Mouse (Mus musculus) intestine, embryonic 16.5 days (tissue): ENCODE measurements at regions not wholly inside any gene's neighbourhood (a gene's known extent, or its start where the extent isn't known, plus 50 kb on each side); places are given as distances from the start of the nearest gene placed in this dataset.
A peak's percentile ranks its signal among the peaks of the same experiment; 100 is the strongest.

Source experiments
- ATAC-seq: fragments of 200-750 bp; cut with Nextera tagmentation; 2 replicates; pipeline ENCODE4 v1.8.0; 2017; ENCODE audit warnings: moderate TSS enrichment, moderate library complexity
- H3K27ac ChIP-seq: fragments of 300-500 bp; sonication (generic); 2 replicates; pipeline ENCODE4 v1.5.1; 2014; ENCODE audit warnings: mild to moderate bottlenecking, low read length
- H3K27me3 ChIP-seq: fragments of 300-500 bp; sonication (generic); replicated peaks from 2 replicates; pipeline ENCODE4 v1.6.1; 2014; ENCODE audit warnings: low read length, control low read depth, mixed read lengths; ENCODE audit not compliant: control insufficient read depth, insufficient read depth
- H3K36me3 ChIP-seq: fragments of 300-500 bp; sonication (generic); 2 replicates; pipeline ENCODE4 v1.6.1; 2014; ENCODE audit warnings: low read length, control low read depth; ENCODE audit not compliant: control insufficient read depth, insufficient read depth
- H3K4me1 ChIP-seq: fragments of 300-500 bp; sonication (generic); 2 replicates; pipeline ENCODE4 v1.6.1; 2014; ENCODE audit warnings: low read length, control low read depth, mixed read lengths; ENCODE audit not compliant: control insufficient read depth, insufficient read depth
- H3K4me2 ChIP-seq: fragments of 300-500 bp; sonication (generic); 2 replicates; pipeline ENCODE4 v1.6.1; 2014; ENCODE audit warnings: low read depth, low read length, control low read depth
- H3K4me3 ChIP-seq: fragments of 300-500 bp; sonication (generic); 2 replicates; pipeline ENCODE4 v1.5.1; 2014; ENCODE audit warnings: mild to moderate bottlenecking, low read length
- H3K9ac ChIP-seq: fragments of 300-500 bp; sonication (generic); 2 replicates; pipeline ENCODE4 v1.6.1; 2014; ENCODE audit warnings: low read depth, low read length
- H3K9me3 ChIP-seq: fragments of 300-500 bp; sonication (generic); 2 replicates; pipeline ENCODE4 v1.6.1; 2016; ENCODE audit warnings: low read length, control low read depth; ENCODE audit not compliant: control insufficient read depth
- WGBS: fragments of 180-500 bp; shearing (Covaris S2); extraction: QIAGEN DNeasy Blood & Tissue Kit; methylation state at CpG from one replicate; pipeline ENCODE4 v1.1.7; 2014; 5-methylcytosine and 5-hydroxymethylcytosine counted together

- H3K36me3 ChIP-seq, result peaks cover 2% of the 10 kb centered on the region; the same call in 1 of the 2 replicates
- H3K27me3 ChIP-seq, result no peaks in the 10 kb centered on the region
- 0 out of 2 replicates have a peak, but pooled peaks cover 3% of the 10 kb centered on the region for H3K4me1 ChIP-seq
- no peak for ATAC-seq
- H3K4me2 ChIP-seq, result no peak overlapping the region
- H3K9me3 ChIP-seq, result no peaks in the 10 kb centered on the region
- 0 out of 2 replicates have a peak overlapping the region, but pooled peaks have one; percentile 37 for H3K27ac ChIP-seq
- H3K9ac ChIP-seq, result no peak overlapping the region
- WGBS, result 46% methylated on average over 9 of the region's 9 CpGs
- no peak overlapping the region for H3K4me3 ChIP-seq
Measured at GRCm38 (mm10) chr3:38055627-38056026, 331.3 kb upstream of the Gm5148 start.

GRCm38 (mm10) chr3:38052941-38053340 is 328.7 kb upstream of the Gm5148 start:
- Histone ChIP-seq H3K4me1 (peaks cover 12% of the 10 kb centered on the region), H3K9me3 (no peaks in the 10 kb centered on the region), H3K27me3 (no peaks in the 10 kb centered on the region), H3K27ac (no peak overlapping the region), H3K4me2 (no peak overlapping the region), H3K36me3 (peaks cover 2% of the 10 kb centered on the region; the same call in 1 of the 2 replicates), H3K9ac (no peak overlapping the region), H3K4me3 (no peak overlapping the region)
- 89% methylated on average over 7 of the region's 7 CpGs for WGBS
- no peak for ATAC-seq

GRCm38 (mm10) chr3:38051748-38052147 is 327.5 kb upstream of the Gm5148 start:
- Histone ChIP-seq H3K27me3 (no peaks in the 10 kb centered on the region), H3K36me3 (no peaks in the 10 kb centered on the region), H3K27ac (peak overlapping the region; percentile 45; the same call in 1 of the 2 replicates), H3K4me1 (peaks cover 12% of the 10 kb centered on the region), H3K9me3 (no peaks in the 10 kb centered on the region), H3K4me2 (no peak overlapping the region), H3K9ac (no peak overlapping the region), H3K4me3 (no peak overlapping the region)
- 83% methylated on average over 11 of the region's 11 CpGs for WGBS
- ATAC-seq, result no peak

GRCm38 (mm10) chr3:38050856-38051255 is 326.6 kb upstream of the Gm5148 start:
- no peaks in the 10 kb centered on the region for H3K9me3 ChIP-seq
- H3K4me1 ChIP-seq, result peaks cover 12% of the 10 kb centered on the region
- WGBS, result 71% methylated on average over 9 of the region's 9 CpGs
- no peak overlapping the region for H3K4me2 ChIP-seq
- no peak overlapping the region for H3K4me3 ChIP-seq
- H3K36me3 ChIP-seq, result no peaks in the 10 kb centered on the region
- no peak overlapping the region for H3K27ac ChIP-seq
- no peak for ATAC-seq
- no peak overlapping the region for H3K9ac ChIP-seq
- H3K27me3 ChIP-seq, result no peaks in the 10 kb centered on the region

- Histone ChIP-seq H3K27ac (peak overlapping the region; percentile 54), H3K36me3 (no peaks in the 10 kb centered on the region), H3K27me3 (no peaks in the 10 kb centered on the region), H3K4me1 (peaks cover 15% of the 10 kb centered on the region), H3K4me3 (no peak overlapping the region), H3K9ac (no peak overlapping the region), H3K4me2 (no peak overlapping the region), H3K9me3 (no peaks in the 10 kb centered on the region)
- 50% methylated on average over 1 of the region's 1 CpGs for WGBS
- no peak; the same call in 1 of the 2 replicates for ATAC-seq
Measured at GRCm38 (mm10) chr3:38050366-38050765, 326.1 kb upstream of the Gm5148 start.

GRCm38 (mm10) chr3:38049290-38049689 is 325.0 kb upstream of the Gm5148 start:
- 50% methylated on average over 2 of the region's 2 CpGs for WGBS
- Histone ChIP-seq H3K36me3 (no peaks in the 10 kb centered on the region), H3K27ac (peak overlapping the region; percentile 72), H3K4me3 (no peak overlapping the region), H3K4me2 (no peak overlapping the region), H3K4me1 (peaks cover 15% of the 10 kb centered on the region), H3K9ac (no peak overlapping the region), H3K27me3 (no peaks in the 10 kb centered on the region), H3K9me3 (no peaks in the 10 kb centered on the region)
- ATAC-seq, result peak; percentile 69

- 61% methylated on average over 4 of the region's 4 CpGs for whole genome bisulfite sequencing
- Histone ChIP-seq H3K4me1 (peaks cover 15% of the 10 kb centered on the region), H3K9me3 (no peaks in the 10 kb centered on the region), H3K4me2 (no peak overlapping the region), H3K36me3 (no peaks in the 10 kb centered on the region), H3K27me3 (no peaks in the 10 kb centered on the region), H3K4me3 (no peak overlapping the region), H3K27ac (no peak overlapping the region), H3K9ac (no peak overlapping the region)
- ATAC-seq, result no peak
Measured at GRCm38 (mm10) chr3:38047445-38047844, 323.2 kb upstream of the Gm5148 start.

GRCm38 (mm10) chr3:38046611-38047010 is 322.3 kb upstream of the Gm5148 start:
- Histone ChIP-seq H3K4me3 (no peak overlapping the region), H3K27ac (no peak overlapping the region), H3K36me3 (no peaks in the 10 kb centered on the region), H3K4me1 (peaks cover 15% of the 10 kb centered on the region), H3K27me3 (no peaks in the 10 kb centered on the region), H3K9ac (no peak overlapping the region), H3K4me2 (no peak overlapping the region), H3K9me3 (no peaks in the 10 kb centered on the region)
- ATAC-seq, result no peak
- WGBS, result 63% methylated on average over 4 of the region's 4 CpGs

- Histone ChIP-seq H3K27ac (no peak overlapping the region), H3K4me3 (no peak overlapping the region), H3K4me2 (no peak overlapping the region), H3K9ac (no peak overlapping the region), H3K36me3 (no peaks in the 10 kb centered on the region), H3K27me3 (no peaks in the 10 kb centered on the region), H3K4me1 (peaks cover 14% of the 10 kb centered on the region), H3K9me3 (no peaks in the 10 kb centered on the region)
- 53% methylated on average over 2 of the region's 2 CpGs for WGBS
- no peak for ATAC-seq
Measured at GRCm38 (mm10) chr3:38045989-38046388, 321.7 kb upstream of the Gm5148 start.

- 58% methylated on average over 6 of the region's 6 CpGs for WGBS
- Histone ChIP-seq H3K27me3 (no peaks in the 10 kb centered on the region), H3K4me2 (no peak overlapping the region), H3K9me3 (no peaks in the 10 kb centered on the region), H3K4me1 (peaks cover 13% of the 10 kb centered on the region), H3K9ac (no peak overlapping the region), H3K36me3 (no peaks in the 10 kb centered on the region), H3K4me3 (no peak overlapping the region), H3K27ac (no peak overlapping the region)
- ATAC-seq, result no peak
Measured at GRCm38 (mm10) chr3:38045523-38045922, 321.2 kb upstream of the Gm5148 start.
